Mouse (Mus musculus) ES-Bruce4 (cell line): ENCODE data around the gene Gm11042.

Experiments
- CTCF ChIP-seq: IDR thresholded peaks from one replicate; pipeline ENCODE4 v1.8.1; 2011; ENCODE audit warnings: low read depth, low read length
- EP300 ChIP-seq: IDR thresholded peaks from 2 replicates; pipeline ENCODE4 v1.6.1; 2011; ENCODE audit warnings: low read depth, low read length; ENCODE audit not compliant: insufficient read depth
- POLR2A ChIP-seq: IDR thresholded peaks from one replicate; pipeline ENCODE4 v1.8.1; 2011; ENCODE audit warnings: low read length; ENCODE audit not compliant: insufficient read depth

DNA sequence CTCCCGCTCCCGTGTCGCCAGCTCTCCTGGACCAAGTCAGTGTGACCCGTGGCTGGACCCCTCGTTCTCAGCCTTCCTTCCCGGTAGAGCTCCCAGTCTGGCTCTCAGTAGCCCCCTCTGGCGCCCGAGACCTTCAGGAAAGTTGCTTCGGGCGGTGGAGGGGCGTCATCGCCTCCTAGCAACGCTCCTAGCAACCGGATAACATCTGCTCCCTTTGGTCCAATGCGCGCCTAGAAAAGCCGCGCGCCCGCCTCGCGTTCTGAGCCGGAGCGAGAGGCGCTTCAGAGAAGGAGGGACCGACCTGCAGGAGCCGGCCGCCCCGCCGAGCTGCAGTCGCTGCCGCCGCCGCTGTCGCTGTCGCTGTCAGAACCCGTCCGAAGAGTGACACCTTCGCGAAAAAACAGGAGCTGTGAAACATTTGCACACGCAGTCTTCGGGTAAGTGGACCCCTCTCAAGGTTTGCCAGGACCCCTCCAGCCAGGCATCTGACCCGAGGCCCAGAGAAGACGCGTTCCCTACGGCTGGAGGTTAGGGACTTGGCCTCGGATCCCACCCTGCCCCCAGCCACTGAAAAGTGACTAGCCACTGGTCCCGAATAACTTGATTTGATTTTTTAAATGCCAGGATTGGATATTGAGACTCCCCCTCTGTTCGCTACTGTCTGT lies 32.0 kb downstream of the Gm11042 start:
- TF ChIP-seq EP300, result no peak
- TF ChIP-seq CTCF, result peak; percentile 47
- TF ChIP-seq POLR2A, result no peak
